Mouse (Mus musculus): ENCODE measurements at regions not wholly inside any gene's neighbourhood (a gene's known extent, or its start where the extent isn't known, plus 50 kb on each side); places are given as distances from the start of the nearest gene placed in this dataset.

DNA sequence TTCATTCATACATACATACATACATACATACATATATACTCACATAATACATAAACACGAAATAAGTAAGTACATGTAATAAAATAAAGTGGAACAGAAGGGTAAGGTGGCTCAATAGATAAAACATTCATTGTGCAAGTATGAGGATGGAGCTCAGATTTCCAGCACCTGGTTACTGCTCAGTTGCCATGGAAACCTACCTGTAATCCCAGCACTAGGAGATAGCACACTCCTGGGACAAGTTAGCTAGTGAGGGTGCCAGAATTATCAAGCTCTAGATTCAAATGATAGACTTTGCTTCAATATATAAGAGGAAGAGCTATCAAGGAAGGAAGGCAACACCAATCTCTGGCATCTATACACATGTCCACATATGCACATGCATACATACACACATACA lies 184.8 kb upstream of the Tcf21 start:
- no peaks in the 10 kb centered on the region for H3K36me3 ChIP-seq (ENCODE audit: control insufficient read depth, insufficient read depth, low read length)
- H3K4me3 ChIP-seq (ENCODE audit: low read depth, low read length), result no peak overlapping the region
- H3K9me3 ChIP-seq (ENCODE audit: control insufficient read depth, low read length), result no peaks in the 10 kb centered on the region
- DNase-seq (ENCODE audit: low spot score, missing footprints) (no peak), ATAC-seq (ENCODE audit: low FRiP score) (no peak)
- no peaks in the 10 kb centered on the region for H3K4me1 ChIP-seq (ENCODE audit: control insufficient read depth, insufficient read depth, low read length)
- H3K27ac ChIP-seq (ENCODE audit: low read depth, low read length), result no peak overlapping the region
- H3K27me3 ChIP-seq (ENCODE audit: control insufficient read depth, insufficient read depth, low read length), result no peaks in the 10 kb centered on the region
- WGBS, result 83% methylated on average over 1 of the region's 1 CpGs
- H3K9ac ChIP-seq (ENCODE audit: low read length), result no peak overlapping the region
- H3K4me2 ChIP-seq, result no peak overlapping the region

GRCm38 (mm10) chr10:23003686-23004085 lies 183.7 kb upstream of the Tcf21 start:
- no peaks in the 10 kb centered on the region for H3K4me1 ChIP-seq (ENCODE audit: control insufficient read depth, insufficient read depth, low read length)
- H3K9ac ChIP-seq (ENCODE audit: low read length), result no peak overlapping the region
- H3K4me2 ChIP-seq, result no peak overlapping the region
- H3K36me3 ChIP-seq (ENCODE audit: control insufficient read depth, insufficient read depth, low read length), result no peaks in the 10 kb centered on the region
- H3K4me3 ChIP-seq (ENCODE audit: low read depth, low read length), result no peak overlapping the region
- no peak overlapping the region for H3K27ac ChIP-seq (ENCODE audit: low read depth, low read length)
- no peak for DNase-seq (ENCODE audit: low spot score, missing footprints)
- no peak for ATAC-seq (ENCODE audit: low FRiP score)
- H3K27me3 ChIP-seq (ENCODE audit: control insufficient read depth, insufficient read depth, low read length), result no peaks in the 10 kb centered on the region
- no peaks in the 10 kb centered on the region for H3K9me3 ChIP-seq (ENCODE audit: control insufficient read depth, low read length)

DNA sequence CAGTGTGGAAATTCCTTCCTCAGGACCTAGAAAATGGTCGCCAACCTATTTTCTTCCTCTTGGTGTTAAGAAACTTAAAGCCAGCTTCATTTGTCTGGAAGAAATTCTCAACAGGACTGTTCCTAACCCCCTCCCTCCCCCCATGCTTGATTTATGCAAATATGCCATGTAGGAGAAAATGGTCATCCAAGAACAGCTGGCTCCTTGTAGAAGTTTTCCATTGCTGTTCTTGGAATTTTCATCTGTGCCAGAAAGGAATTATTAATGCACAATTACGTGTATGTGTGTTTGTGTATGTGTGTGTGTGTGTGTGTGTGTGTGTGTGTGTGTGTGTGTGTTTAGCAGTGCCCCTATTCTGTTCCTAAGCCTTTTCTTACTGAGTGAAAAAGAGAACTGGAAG lies 178.6 kb upstream of the Tcf21 start:
- WGBS, result 90% methylated on average over 2 of the region's 2 CpGs
- Histone ChIP-seq H3K9ac (ENCODE audit: low read length) (no peak overlapping the region), H3K9me3 (ENCODE audit: control insufficient read depth, low read length) (no peaks in the 10 kb centered on the region; the same call in 1 of the 2 replicates), H3K27ac (ENCODE audit: low read depth, low read length) (no peak overlapping the region), H3K4me3 (ENCODE audit: low read depth, low read length) (no peak overlapping the region), H3K4me2 (no peak overlapping the region), H3K36me3 (ENCODE audit: control insufficient read depth, insufficient read depth, low read length) (no peaks in the 10 kb centered on the region), H3K4me1 (ENCODE audit: control insufficient read depth, insufficient read depth, low read length) (no peaks in the 10 kb centered on the region), H3K27me3 (ENCODE audit: control insufficient read depth, insufficient read depth, low read length) (no peaks in the 10 kb centered on the region)
- ATAC-seq (ENCODE audit: low FRiP score) (no peak), DNase-seq (ENCODE audit: low spot score, missing footprints) (no peak)

DNA sequence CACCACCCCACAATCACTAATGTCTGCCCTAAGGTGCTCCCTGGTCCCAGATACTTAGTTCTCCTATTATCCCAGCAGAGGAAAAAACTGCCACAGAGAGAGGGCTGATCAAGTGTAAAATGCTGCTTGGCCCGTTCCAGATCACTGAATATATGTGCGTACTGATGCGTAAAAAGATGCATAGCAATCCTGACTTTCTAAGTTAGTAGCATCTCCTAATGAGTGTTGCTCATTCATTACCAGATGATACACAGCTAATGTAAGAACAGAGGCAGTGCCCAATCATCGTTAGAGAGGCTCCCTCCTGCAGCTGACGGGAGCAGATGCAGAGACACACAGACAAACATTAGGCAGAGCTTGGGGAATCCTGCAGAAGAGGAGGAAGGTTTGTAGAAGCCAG lies 177.6 kb upstream of the Tcf21 start:
- no peak overlapping the region for H3K4me2 ChIP-seq
- H3K4me3 ChIP-seq (ENCODE audit: low read depth, low read length), result no peak overlapping the region
- no peaks in the 10 kb centered on the region for H3K4me1 ChIP-seq (ENCODE audit: control insufficient read depth, insufficient read depth, low read length)
- no peaks in the 10 kb centered on the region; the same call in 1 of the 2 replicates for H3K9me3 ChIP-seq (ENCODE audit: control insufficient read depth, low read length)
- no peak overlapping the region for H3K27ac ChIP-seq (ENCODE audit: low read depth, low read length)
- no peaks in the 10 kb centered on the region for H3K36me3 ChIP-seq (ENCODE audit: control insufficient read depth, insufficient read depth, low read length)
- DNase-seq (ENCODE audit: low spot score, missing footprints), result no peak
- no peaks in the 10 kb centered on the region for H3K27me3 ChIP-seq (ENCODE audit: control insufficient read depth, insufficient read depth, low read length)
- no peak overlapping the region for H3K9ac ChIP-seq (ENCODE audit: low read length)
- no peak for ATAC-seq (ENCODE audit: low FRiP score)
- WGBS, result 90% methylated on average over 5 of the region's 5 CpGs

DNA sequence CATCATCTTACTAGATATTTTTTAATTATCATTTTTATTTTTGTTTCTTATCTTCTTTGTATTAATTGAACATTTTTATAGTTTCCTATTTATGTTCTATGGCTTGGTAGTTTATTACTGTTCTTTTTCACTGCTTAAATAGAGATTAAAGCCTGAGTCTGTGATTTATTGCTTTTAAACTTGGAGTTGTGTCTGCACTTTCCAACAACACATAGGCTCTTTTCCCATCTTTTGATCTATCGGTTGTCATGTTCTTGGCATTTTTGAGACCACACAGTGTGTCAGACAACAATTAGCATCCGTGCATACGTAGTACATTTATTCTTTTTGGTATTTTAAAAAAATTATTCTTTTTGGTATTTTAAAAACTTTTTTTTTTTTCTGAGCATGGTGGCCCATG lies 173.2 kb upstream of the Tcf21 start:
- H3K27me3 ChIP-seq (ENCODE audit: control insufficient read depth, insufficient read depth, low read length), result no peaks in the 10 kb centered on the region
- no peak for ATAC-seq (ENCODE audit: low FRiP score)
- H3K4me1 ChIP-seq (ENCODE audit: control insufficient read depth, insufficient read depth, low read length), result no peaks in the 10 kb centered on the region
- no peak overlapping the region for H3K4me2 ChIP-seq
- no peak for DNase-seq (ENCODE audit: low spot score, missing footprints)
- no peak overlapping the region for H3K4me3 ChIP-seq (ENCODE audit: low read depth, low read length)
- H3K27ac ChIP-seq (ENCODE audit: low read depth, low read length), result no peak overlapping the region
- H3K9ac ChIP-seq (ENCODE audit: low read length), result no peak overlapping the region
- no peaks in the 10 kb centered on the region; the same call in 1 of the 2 replicates for H3K9me3 ChIP-seq (ENCODE audit: control insufficient read depth, low read length)
- WGBS, result 87% methylated on average over 3 of the region's 3 CpGs
- H3K36me3 ChIP-seq (ENCODE audit: control insufficient read depth, insufficient read depth, low read length), result no peaks in the 10 kb centered on the region

DNA sequence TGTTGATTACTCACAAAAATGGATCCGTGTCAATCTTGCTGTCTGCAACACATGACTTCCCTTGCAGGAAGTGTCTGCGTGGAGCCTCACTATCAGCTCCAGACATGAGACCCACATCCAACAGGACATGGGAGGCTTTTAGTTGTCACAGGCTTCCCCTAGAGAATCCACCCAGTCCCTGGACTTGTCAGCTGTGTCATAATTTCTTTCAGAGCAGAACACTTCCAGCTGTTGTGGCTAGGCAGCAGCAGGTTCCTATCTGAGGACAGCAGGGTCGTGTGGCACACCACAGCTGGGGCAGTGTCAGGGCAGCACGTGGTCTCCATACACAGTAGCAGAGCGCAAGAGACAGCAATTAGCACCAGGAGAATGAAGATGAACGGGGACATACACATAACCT lies 161.8 kb upstream of the Tcf21 start:
- WGBS, result 82% methylated on average over 6 of the region's 6 CpGs
- no peak for DNase-seq (ENCODE audit: low spot score, missing footprints)

GRCm38 (mm10) chr10:22978442-22978841 lies 158.5 kb upstream of the Tcf21 start:
- Histone ChIP-seq H3K27me3 (ENCODE audit: control insufficient read depth, insufficient read depth, low read length) (no peaks in the 10 kb centered on the region), H3K4me1 (ENCODE audit: control insufficient read depth, insufficient read depth, low read length) (no peaks in the 10 kb centered on the region), H3K4me2 (no peak overlapping the region), H3K4me3 (ENCODE audit: low read depth, low read length) (no peak overlapping the region), H3K9me3 (ENCODE audit: control insufficient read depth, low read length) (no peaks in the 10 kb centered on the region), H3K9ac (ENCODE audit: low read length) (no peak overlapping the region), H3K27ac (ENCODE audit: low read depth, low read length) (no peak overlapping the region), H3K36me3 (ENCODE audit: control insufficient read depth, insufficient read depth, low read length) (no peaks in the 10 kb centered on the region)
- WGBS, result 93% methylated on average over 7 of the region's 7 CpGs
- ATAC-seq (ENCODE audit: low FRiP score), result no peak
- DNase-seq (ENCODE audit: low spot score, missing footprints), result no peak

More for the DNA sequence above, 161.8 kb upstream of the Tcf21 start:
- no peaks in the 10 kb centered on the region for H3K4me1 ChIP-seq (ENCODE audit: control insufficient read depth, insufficient read depth, low read length)
- H3K4me3 ChIP-seq (ENCODE audit: low read depth, low read length), result no peak overlapping the region
- H3K27ac ChIP-seq (ENCODE audit: low read depth, low read length), result no peak overlapping the region
- no peaks in the 10 kb centered on the region for H3K9me3 ChIP-seq (ENCODE audit: control insufficient read depth, low read length)
- no peaks in the 10 kb centered on the region for H3K36me3 ChIP-seq (ENCODE audit: control insufficient read depth, insufficient read depth, low read length)
- no peaks in the 10 kb centered on the region for H3K27me3 ChIP-seq (ENCODE audit: control insufficient read depth, insufficient read depth, low read length)
- ATAC-seq (ENCODE audit: low FRiP score), result no peak
- no peak overlapping the region for H3K4me2 ChIP-seq
- H3K9ac ChIP-seq (ENCODE audit: low read length), result no peak overlapping the region

GRCm38 (mm10) chr10:22956956-22957355 lies 137.0 kb upstream of the Tcf21 start:
- H3K9ac ChIP-seq (ENCODE audit: low read length), result no peak overlapping the region
- ATAC-seq (ENCODE audit: low FRiP score), result no peak
- WGBS, result 88% methylated on average over 7 of the region's 7 CpGs

DNA sequence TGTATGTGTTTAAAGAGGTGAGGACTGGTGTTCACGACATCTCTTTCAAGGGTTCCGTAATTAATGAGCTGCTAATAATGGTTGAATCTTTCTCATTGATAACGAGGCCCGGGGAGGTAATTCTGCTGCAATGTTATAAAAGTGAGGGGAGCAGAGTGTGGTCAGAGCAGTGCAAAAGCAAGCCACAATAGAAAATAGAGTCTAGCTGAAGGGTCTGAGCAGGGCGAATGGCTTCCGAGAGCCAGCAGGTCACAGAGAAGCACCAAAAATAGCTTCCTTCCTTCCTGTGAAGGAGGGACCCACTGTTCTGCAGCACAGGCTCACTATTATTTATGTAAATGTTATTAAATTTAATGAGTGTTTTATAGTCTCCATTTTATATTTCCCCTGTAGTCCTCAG lies 133.3 kb upstream of the Tcf21 start:
- no peak for ATAC-seq (ENCODE audit: low FRiP score)
- 89% methylated on average over 6 of the region's 6 CpGs for WGBS
- no peak overlapping the region for H3K4me2 ChIP-seq

More at GRCm38 (mm10) chr10:22956956-22957355, 137.0 kb upstream of the Tcf21 start:
- H3K4me1 ChIP-seq (ENCODE audit: control insufficient read depth, insufficient read depth, low read length), result no peaks in the 10 kb centered on the region
- no peaks in the 10 kb centered on the region for H3K27me3 ChIP-seq (ENCODE audit: control insufficient read depth, insufficient read depth, low read length)
- no peaks in the 10 kb centered on the region for H3K36me3 ChIP-seq (ENCODE audit: control insufficient read depth, insufficient read depth, low read length)
- H3K4me2 ChIP-seq, result no peak overlapping the region
- H3K27ac ChIP-seq (ENCODE audit: low read depth, low read length), result no peak overlapping the region
- no peaks in the 10 kb centered on the region for H3K9me3 ChIP-seq (ENCODE audit: control insufficient read depth, low read length)
- no peak overlapping the region for H3K4me3 ChIP-seq (ENCODE audit: low read depth, low read length)
- DNase-seq (ENCODE audit: low spot score, missing footprints), result no peak

DNA sequence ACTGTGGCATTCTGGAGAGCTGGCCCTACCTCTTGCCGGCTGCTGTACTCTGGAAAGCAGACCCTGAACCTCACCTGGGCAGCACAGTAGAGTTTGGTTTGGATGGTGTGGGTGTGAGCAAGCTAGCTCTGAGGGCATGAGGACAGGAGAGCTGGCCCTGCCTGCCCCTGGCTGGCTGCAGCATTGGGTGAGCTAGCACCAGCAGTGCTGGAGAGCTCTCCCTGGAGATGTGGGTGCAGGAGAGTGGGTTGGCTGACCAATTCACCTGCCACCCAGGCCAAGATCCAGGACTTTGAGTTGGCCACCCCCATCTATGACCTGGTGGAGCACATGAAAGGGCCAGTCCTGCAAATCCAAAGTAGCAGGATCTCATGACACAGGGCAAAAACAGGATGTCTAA lies 124.3 kb upstream of the Tcf21 start:
- ATAC-seq (ENCODE audit: low FRiP score), result no peak
- no peak for DNase-seq (ENCODE audit: low spot score, missing footprints)
- Histone ChIP-seq H3K27ac (ENCODE audit: low read depth, low read length) (no peak overlapping the region), H3K9ac (ENCODE audit: low read length) (no peak overlapping the region), H3K36me3 (ENCODE audit: control insufficient read depth, insufficient read depth, low read length) (no peaks in the 10 kb centered on the region), H3K4me2 (no peak overlapping the region), H3K4me1 (ENCODE audit: control insufficient read depth, insufficient read depth, low read length) (no peaks in the 10 kb centered on the region), H3K27me3 (ENCODE audit: control insufficient read depth, insufficient read depth, low read length) (no peaks in the 10 kb centered on the region), H3K9me3 (ENCODE audit: control insufficient read depth, low read length) (no peaks in the 10 kb centered on the region), H3K4me3 (ENCODE audit: low read depth, low read length) (no peak overlapping the region)
- 100% methylated on average over 1 of the region's 1 CpGs for WGBS

More for the DNA sequence above, 133.3 kb upstream of the Tcf21 start:
- Histone ChIP-seq H3K4me3 (ENCODE audit: low read depth, low read length) (no peak overlapping the region), H3K27ac (ENCODE audit: low read depth, low read length) (no peak overlapping the region), H3K9ac (ENCODE audit: low read length) (no peak overlapping the region), H3K9me3 (ENCODE audit: control insufficient read depth, low read length) (no peaks in the 10 kb centered on the region), H3K36me3 (ENCODE audit: control insufficient read depth, insufficient read depth, low read length) (no peaks in the 10 kb centered on the region), H3K27me3 (ENCODE audit: control insufficient read depth, insufficient read depth, low read length) (no peaks in the 10 kb centered on the region), H3K4me1 (ENCODE audit: control insufficient read depth, insufficient read depth, low read length) (no peaks in the 10 kb centered on the region)
- no peak for DNase-seq (ENCODE audit: low spot score, missing footprints)

Data from midbrain, embryonic 11.5 days (tissue).